Mouse (Mus musculus) E14TG2a.4 (cell line): ENCODE results near the gene Tas2r120.
"Not testable (repeated sequence)": the region's sequence is repeated elsewhere in the genome, so short reads cannot be mapped to it uniquely, and the experiment has no call there.

Experiments
- CTCF ChIP-seq: conservative IDR thresholded peaks from 2 replicates; pipeline ENCODE4 v1.5.1; 2014; ENCODE audit warnings: low read length
- NANOG ChIP-seq: IDR thresholded peaks from 2 replicates; pipeline ENCODE4 v1.6.1; 2014; ENCODE audit warnings: borderline replicate concordance, low read length, mixed read lengths
- POU5F1 ChIP-seq: IDR thresholded peaks from 2 replicates; pipeline ENCODE4 v1.6.1; 2014; ENCODE audit warnings: low read length, borderline replicate concordance

- TF ChIP-seq CTCF, NANOG, POU5F1: not testable (repeated sequence)
Measured at GRCm38 (mm10) chr6:132691596-132691995, 34.8 kb downstream of the Tas2r120 start.
